Mouse (Mus musculus): ENCODE data around the gene Astn2. TPM values are rescaled to one million over a fixed set of nuclear protein-coding genes. Genes with fewer than 3 reads are reported as not detected.

The Astn2 gene
- polyA plus RNA-seq, 1 experiment: 1.1 TPM

GRCm38 (mm10) chr4:66175887-66176533 lies 228.4 kb downstream of the Astn2 start:
- H3K27ac ChIP-seq (ENCODE audit: control insufficient read depth, insufficient read depth, low read depth, low read length, poor library complexity): no peak overlapping the region
- no peak overlapping the region for H3K4me3 ChIP-seq (replicated peaks; ENCODE audit: control insufficient read depth, low read depth, low read length)
- TF ChIP-seq POLR2A (IDR thresholded peaks at IDR 0.05; ENCODE audit: borderline replicate concordance, control insufficient read depth, low read depth, low read length) (no peak), CTCF (IDR thresholded peaks at IDR 0.05; ENCODE audit: control insufficient read depth, insufficient read depth, low read length) (no peak)
- 77% methylated on average over 14 of the region's 14 CpGs for WGBS
- no peaks in the 10 kb centered on the region for H3K4me1 ChIP-seq (ENCODE audit: control insufficient read depth, insufficient read depth, low read length)

GRCm38 (mm10) chr4:66171583-66171982 lies 232.8 kb downstream of the Astn2 start:
- H3K4me1 ChIP-seq (ENCODE audit: control insufficient read depth, insufficient read depth, low read length): no peaks in the 10 kb centered on the region
- TF ChIP-seq CTCF (IDR thresholded peaks at IDR 0.05; ENCODE audit: control insufficient read depth, insufficient read depth, low read length) (no peak), POLR2A (IDR thresholded peaks at IDR 0.05; ENCODE audit: borderline replicate concordance, control insufficient read depth, low read depth, low read length) (no peak)
- no peak overlapping the region for H3K4me3 ChIP-seq (replicated peaks; ENCODE audit: control insufficient read depth, low read depth, low read length)
- WGBS: 54% methylated on average over 5 of the region's 5 CpGs
- no peak overlapping the region for H3K27ac ChIP-seq (ENCODE audit: control insufficient read depth, insufficient read depth, low read depth, low read length, poor library complexity)

- TF ChIP-seq POLR2A (IDR thresholded peaks at IDR 0.05; ENCODE audit: borderline replicate concordance, control insufficient read depth, low read depth, low read length) (no peak), CTCF (IDR thresholded peaks at IDR 0.05; ENCODE audit: control insufficient read depth, insufficient read depth, low read length) (no peak)
- H3K4me1 ChIP-seq (ENCODE audit: control insufficient read depth, insufficient read depth, low read length): no peaks in the 10 kb centered on the region
- H3K4me3 ChIP-seq (replicated peaks; ENCODE audit: control insufficient read depth, low read depth, low read length): no peak overlapping the region
- no peak overlapping the region for H3K27ac ChIP-seq (ENCODE audit: control insufficient read depth, insufficient read depth, low read depth, low read length, poor library complexity)
- WGBS: 63% methylated on average over 3 of the region's 3 CpGs
Measured at GRCm38 (mm10) chr4:66170787-66171186, 233.6 kb downstream of the Astn2 start.

- no peaks in the 10 kb centered on the region for H3K4me1 ChIP-seq (ENCODE audit: control insufficient read depth, insufficient read depth, low read length)
- TF ChIP-seq POLR2A (IDR thresholded peaks at IDR 0.05; ENCODE audit: borderline replicate concordance, control insufficient read depth, low read depth, low read length) (no peak), CTCF (IDR thresholded peaks at IDR 0.05; ENCODE audit: control insufficient read depth, insufficient read depth, low read length) (no peak)
- H3K4me3 ChIP-seq (replicated peaks; ENCODE audit: control insufficient read depth, low read depth, low read length): no peak overlapping the region
- no peak overlapping the region for H3K27ac ChIP-seq (ENCODE audit: control insufficient read depth, insufficient read depth, low read depth, low read length, poor library complexity)
- WGBS: 52% methylated on average over 2 of the region's 2 CpGs
Measured at GRCm38 (mm10) chr4:66169485-66169884, 234.9 kb downstream of the Astn2 start.

- H3K4me3 ChIP-seq (replicated peaks; ENCODE audit: control insufficient read depth, low read depth, low read length): no peak overlapping the region
- 69% methylated on average over 3 of the region's 3 CpGs for WGBS
- no peak for TF ChIP-seq CTCF (IDR thresholded peaks at IDR 0.05; ENCODE audit: control insufficient read depth, insufficient read depth, low read length)
- no peak for TF ChIP-seq POLR2A (IDR thresholded peaks at IDR 0.05; ENCODE audit: borderline replicate concordance, control insufficient read depth, low read depth, low read length)
- no peaks in the 10 kb centered on the region for H3K4me1 ChIP-seq (ENCODE audit: control insufficient read depth, insufficient read depth, low read length)
- no peak overlapping the region for H3K27ac ChIP-seq (ENCODE audit: control insufficient read depth, insufficient read depth, low read depth, low read length, poor library complexity)
Measured at GRCm38 (mm10) chr4:66158714-66159113, 245.7 kb downstream of the Astn2 start.

GRCm38 (mm10) chr4:66157439-66158113 lies 246.8 kb downstream of the Astn2 start:
- no peak overlapping the region for H3K4me3 ChIP-seq (replicated peaks; ENCODE audit: control insufficient read depth, low read depth, low read length)
- no peak overlapping the region for H3K27ac ChIP-seq (ENCODE audit: control insufficient read depth, insufficient read depth, low read depth, low read length, poor library complexity)
- TF ChIP-seq POLR2A (IDR thresholded peaks at IDR 0.05; ENCODE audit: borderline replicate concordance, control insufficient read depth, low read depth, low read length) (no peak), CTCF (IDR thresholded peaks at IDR 0.05; ENCODE audit: control insufficient read depth, insufficient read depth, low read length) (no peak)
- WGBS: 57% methylated on average over 3 of the region's 3 CpGs
- H3K4me1 ChIP-seq (ENCODE audit: control insufficient read depth, insufficient read depth, low read length): no peaks in the 10 kb centered on the region

GRCm38 (mm10) chr4:66146546-66146945 lies 257.9 kb downstream of the Astn2 start:
- WGBS: 88% methylated on average over 5 of the region's 5 CpGs
- H3K4me1 ChIP-seq (ENCODE audit: control insufficient read depth, insufficient read depth, low read length): no peaks in the 10 kb centered on the region
- H3K27ac ChIP-seq (ENCODE audit: control insufficient read depth, insufficient read depth, low read depth, low read length, poor library complexity): no peak overlapping the region
- TF ChIP-seq CTCF (IDR thresholded peaks at IDR 0.05; ENCODE audit: control insufficient read depth, insufficient read depth, low read length): no peak
- no peak for TF ChIP-seq POLR2A (IDR thresholded peaks at IDR 0.05; ENCODE audit: borderline replicate concordance, control insufficient read depth, low read depth, low read length)
- no peak overlapping the region for H3K4me3 ChIP-seq (replicated peaks; ENCODE audit: control insufficient read depth, low read depth, low read length)

GRCm38 (mm10) chr4:66126181-66126580 lies 278.2 kb downstream of the Astn2 start:
- WGBS: 79% methylated on average over 3 of the region's 3 CpGs

More at GRCm38 (mm10) chr4:66126181-66126580, 278.2 kb downstream of the Astn2 start:
- Histone ChIP-seq H3K27ac (ENCODE audit: control insufficient read depth, insufficient read depth, low read depth, low read length, poor library complexity) (no peak overlapping the region), H3K4me3 (replicated peaks; ENCODE audit: control insufficient read depth, low read depth, low read length) (no peak overlapping the region), H3K4me1 (ENCODE audit: control insufficient read depth, insufficient read depth, low read length) (no peaks in the 10 kb centered on the region)
- no peak for TF ChIP-seq CTCF (IDR thresholded peaks at IDR 0.05; ENCODE audit: control insufficient read depth, insufficient read depth, low read length)
- no peak for TF ChIP-seq POLR2A (IDR thresholded peaks at IDR 0.05; ENCODE audit: borderline replicate concordance, control insufficient read depth, low read depth, low read length)

Measured in bone marrow, adult 2 months (tissue).